9 mouse cellular contexts compared by ENCODE assay signal in genomic region chr9:8017253-8017913, GRCm38 (mm10). TPM values are rescaled to one million over a fixed set of nuclear protein-coding genes. Genes with fewer than 3 reads are reported as not detected.
A peak's percentile ranks its signal among the peaks of the same experiment; 100 is the strongest.
DNase-seq lines count a peak whose midpoint lies in the region; ATAC-seq lines count a peak whose summit lies in the region.
"Had no signal": no experiment of that assay in that cellular context is flagged by ENCODE, and none has a peak within 500 bp of the region (broad histone marks: within the 10 kb centered on the region; RNA-seq: fewer than 3 reads in every experiment).

No protein-coding gene starts in this region.

- H3K36me3 ChIP-seq in liver, embryonic 13.5 days: no peaks in the 10 kb centered on the region
- H3K36me3 ChIP-seq: stomach, embryonic 15.5 days had no signal

- no peak overlapping the region for H3K4me2 ChIP-seq in liver, embryonic 13.5 days
- H3K4me2 ChIP-seq: stomach, embryonic 15.5 days had no signal

- no peak overlapping the region for H3K27ac ChIP-seq in liver, embryonic 13.5 days
- H3K27ac ChIP-seq: stomach, embryonic 15.5 days had no signal

- peak; percentile 51 for DNase-seq in cerebellum, adult 11-12 months
- no peak for DNase-seq in cerebellum, adult 9-10 months
- DNase-seq in liver, embryonic 13.5 days: peak; percentile 4
- no peak for DNase-seq in liver
- DNase-seq in cerebellum, postnatal 25 days: peak; percentile 39 to 53
- DNase-seq in naive thymus-derived CD4-positive, alpha-beta T cell, adult 2 months (ENCODE audit: low read depth): peak; percentile 76
- DNase-seq in frontal cortex, postnatal 36 days (ENCODE audit: low spot score in 2 of 2): no peak
- no peak for DNase-seq in urinary bladder, postnatal 10 days (ENCODE audit: low spot score)

- ATAC-seq in liver, embryonic 13.5 days (ENCODE audit: low read depth): 0 out of 2 replicates have a peak, but pooled peaks have one; percentile 23

- peaks cover 20% of the 10 kb centered on the region; the same call in 1 of the 2 replicates for H3K27me3 ChIP-seq in liver, embryonic 13.5 days
- H3K27me3 ChIP-seq: stomach, embryonic 15.5 days had no signal

- no peaks in the 10 kb centered on the region for H3K4me1 ChIP-seq in liver, embryonic 13.5 days (replicated peaks)
- H3K4me1 ChIP-seq: stomach, embryonic 15.5 days had no signal

- H3K9me3 ChIP-seq in liver, embryonic 13.5 days (replicated peaks): no peaks in the 10 kb centered on the region
- H3K9me3 ChIP-seq: stomach, embryonic 15.5 days had no signal

- no peak overlapping the region for H3K4me3 ChIP-seq in liver, embryonic 13.5 days (replicated peaks)
- H3K4me3 ChIP-seq: stomach, embryonic 15.5 days had no signal

- 24% methylated on average over 20 of the region's 20 CpGs for WGBS in liver, embryonic 13.5 days (ENCODE audit: insufficient replicate concordance)

- no peak overlapping the region for H3K9ac ChIP-seq in liver, embryonic 13.5 days
- H3K9ac ChIP-seq: stomach, embryonic 15.5 days had no signal

RNA-seq across cellular contexts. Expression of gene Yap1, which starts 13.0 kb away (rescaled TPM):
- polyA plus RNA-seq in liver, embryonic 13.5 days (2015; fragmentation: Nextera tagmentation; extraction: Ambion mirVana): 3.5 and 3.7 TPM in 2 replicates

RNA-seq across cellular contexts. Expression of gene Cfap300, which starts 25.2 kb away (rescaled TPM):
- 1.6 and 2.1 TPM in 2 replicates for polyA plus RNA-seq in liver, embryonic 13.5 days (2015; fragmentation: Nextera tagmentation; extraction: Ambion mirVana)

Comparison
In these comparisons a context has a peak if more than half of its experiments do, and no peak if none do; other contexts are left out.
1. DNase-seq: peak in cerebellum, adult 11-12 months (single experiment), liver, embryonic 13.5 days (single experiment), cerebellum, postnatal 25 days (2 of 2) and naive thymus-derived CD4-positive, alpha-beta T cell, adult 2 months (single experiment); none in cerebellum, adult 9-10 months (single experiment), liver (single experiment), frontal cortex, postnatal 36 days (0 of 2) and urinary bladder, postnatal 10 days (single experiment).